10 mouse cellular contexts compared by ENCODE assay signal in the genomic region with DNA sequence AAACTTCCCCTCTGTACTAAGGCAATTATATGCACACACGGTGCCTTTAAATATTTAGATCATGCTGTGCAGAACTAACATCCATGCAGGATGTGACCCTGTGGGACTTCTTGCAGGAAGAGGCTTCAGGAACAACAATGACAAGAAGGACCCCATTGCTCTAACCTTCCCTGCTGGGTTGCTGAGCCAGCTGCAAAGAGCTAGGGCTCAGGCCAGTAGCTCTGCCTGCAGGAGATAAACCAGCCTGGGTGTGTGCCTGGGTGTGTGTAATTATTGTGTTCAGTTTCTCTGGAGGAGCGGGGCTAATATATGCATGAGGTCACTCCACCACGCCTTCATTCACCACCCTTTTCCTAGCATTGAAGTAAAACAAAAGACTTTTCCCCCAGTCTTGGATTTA. TPM values are rescaled to one million over a fixed set of nuclear protein-coding genes. Genes with fewer than 3 reads are reported as not detected.
DNase-seq lines count a peak whose midpoint lies in the region; ATAC-seq and TF ChIP-seq lines count a peak whose summit lies in the region.
"Had no signal": no experiment of that assay in that cellular context is flagged by ENCODE, and none has a peak within 500 bp of the region (broad histone marks: within the 10 kb centered on the region; RNA-seq: fewer than 3 reads in every experiment).

No protein-coding gene starts in this region.

- no peak overlapping the region for H3K4me2 ChIP-seq in liver, embryonic 16.5 days (ENCODE audit: low read depth, low read length)
- H3K4me2 ChIP-seq: neural tube, embryonic 13.5 days had no signal

- no peaks in the 10 kb centered on the region for H3K27me3 ChIP-seq in liver, embryonic 16.5 days (ENCODE audit: control insufficient read depth, insufficient read depth, low read depth, low read length)
- H3K27me3 ChIP-seq: neural tube, embryonic 13.5 days had no signal

- no peak overlapping the region for H3K4me3 ChIP-seq in liver, embryonic 16.5 days (ENCODE audit: low read depth, low read length)
- H3K4me3 ChIP-seq in layer of hippocampus, adult 2 months = no peak overlapping the region
- H3K4me3 ChIP-seq: neural tube, embryonic 13.5 days had no signal

- H3K36me3 ChIP-seq in liver, embryonic 16.5 days (ENCODE audit: control insufficient read depth, insufficient read depth) = no peaks in the 10 kb centered on the region
- H3K36me3 ChIP-seq: neural tube, embryonic 13.5 days had no signal

- 0 out of 2 replicates have a peak, but pooled peaks have one; percentile 51 for ATAC-seq in liver, embryonic 16.5 days (ENCODE audit: low read depth)

- H3K9ac ChIP-seq in liver, embryonic 16.5 days (ENCODE audit: low read depth, low read length) = no peak overlapping the region
- H3K9ac ChIP-seq: neural tube, embryonic 13.5 days had no signal

- no peaks in the 10 kb centered on the region for H3K4me1 ChIP-seq in liver, embryonic 16.5 days (ENCODE audit: control insufficient read depth, low read depth, low read length)

- peak; percentile 6 for DNase-seq in embryo, embryonic 10 days (ENCODE audit: low spot score)
- no peak for DNase-seq in embryo, embryonic 9.5 days (ENCODE audit: extremely low spot score)
- DNase-seq in retina, embryonic 14.5 days (ENCODE audit: low spot score) = peak; percentile 5
- DNase-seq in retina, postnatal 1 day = no peak
- DNase-seq in cerebellum, adult 8-10 months = no peak
- no peak for DNase-seq in layer of hippocampus, adult 2 months (ENCODE audit: low spot score in 2 of 2)
- DNase-seq in right cerebral cortex, postnatal 4 days = no peak
- DNase-seq: cerebellum, adult 2 months had no signal

- WGBS in liver, embryonic 16.5 days (ENCODE audit: insufficient replicate concordance) = 45% methylated on average over 3 of the region's 3 CpGs

- no peaks in the 10 kb centered on the region for H3K9me3 ChIP-seq in liver, embryonic 16.5 days (replicated peaks; ENCODE audit: control insufficient read depth, low read length)
- H3K9me3 ChIP-seq: neural tube, embryonic 13.5 days had no signal

- no peak for TF ChIP-seq CTCF in layer of hippocampus, adult 2 months (conservative IDR thresholded peaks at IDR 0.05)

- no peak overlapping the region for H3K27ac ChIP-seq in liver, embryonic 16.5 days (ENCODE audit: low read length)
- H3K27ac ChIP-seq in layer of hippocampus, adult 2 months = no peak overlapping the region
- H3K27ac ChIP-seq: neural tube, embryonic 13.5 days had no signal

RNA-seq across cellular contexts. Expression of gene Iyd, which starts 51.8 kb away (rescaled TPM):
- 23.4 and 24.6 TPM in 2 replicates for polyA plus RNA-seq in liver, embryonic 16.5 days (2015; fragmentation: Nextera tagmentation; extraction: Ambion mirVana)
- 1 to 10 TPM; 8.2 to 9.9 TPM for total RNA-seq in layer of hippocampus, adult 2 months (2021)

Comparison
In these comparisons a context has a peak if more than half of its experiments do, and no peak if none do; other contexts are left out.
1. DNase-seq: peak in embryo, embryonic 10 days (single experiment) and retina, embryonic 14.5 days (single experiment); none in embryo, embryonic 9.5 days (single experiment), retina, postnatal 1 day (single experiment), cerebellum, adult 8-10 months (single experiment), layer of hippocampus, adult 2 months (0 of 2) and right cerebral cortex, postnatal 4 days (single experiment).